Mouse (Mus musculus) heart, adult 2 months (tissue): ENCODE measurements around the gene Rassf2. TPM values are rescaled to one million over a fixed set of nuclear protein-coding genes. Genes with fewer than 3 reads are reported as not detected.

Source experiments
- DNase-seq, 2 experiments: peaks; one replicate each; pipeline ENCODE4 v3.0.0; 2021
- H3K27ac ChIP-seq: fragments of 200-600 bp; 2 replicates; pipeline ENCODE4 v1.8.1; 2022
- H3K27me3 ChIP-seq: fragments of 200-500 bp; 2 replicates; pipeline ENCODE4 v1.6.1; 2012; ENCODE audit warnings: mild to moderate bottlenecking, low read length, inconsistent platforms, mixed read lengths; ENCODE audit not compliant: control insufficient read depth, insufficient read depth
- H3K36me3 ChIP-seq: fragments of 200-500 bp; 2 replicates; pipeline ENCODE4 v1.6.1; 2012; ENCODE audit warnings: low read length, inconsistent platforms; ENCODE audit not compliant: control insufficient read depth, insufficient read depth
- H3K4me1 ChIP-seq: fragments of 200-500 bp; 2 replicates; pipeline ENCODE4 v1.6.1; 2011; ENCODE audit warnings: low read length; ENCODE audit not compliant: control insufficient read depth, insufficient read depth
- H3K4me3 ChIP-seq: fragments of 200-600 bp; 2 replicates; pipeline ENCODE4 v1.8.1; 2022
- H3K79me2 ChIP-seq: fragments of 200-500 bp; replicated peaks from 2 replicates; pipeline ENCODE4 v1.6.1; 2012; ENCODE audit warnings: mild to moderate bottlenecking, inconsistent platforms, low read length, moderate library complexity, mixed read lengths; ENCODE audit not compliant: control insufficient read depth, insufficient read depth
- H3K9ac ChIP-seq: fragments of 200-500 bp; 2 replicates; pipeline ENCODE4 v1.6.1; 2012; ENCODE audit warnings: low read depth, mild to moderate bottlenecking, control low read depth, inconsistent platforms, low read length, mixed read lengths
- CTCF ChIP-seq: fragments of 200-600 bp; IDR thresholded peaks from 2 replicates; pipeline ENCODE4 v1.8.1; 2022; ENCODE audit warnings: antibody characterized with exemption, mild to moderate bottlenecking, moderate library complexity
- EP300 ChIP-seq: fragments of 200-500 bp; IDR thresholded peaks from 2 replicates; pipeline ENCODE4 v1.6.1; 2011; ENCODE audit warnings: low read depth, low read length, control low read depth; ENCODE audit not compliant: insufficient read depth
- POLR2A ChIP-seq: fragments of 200-500 bp; IDR thresholded peaks from 2 replicates; pipeline ENCODE4 v1.6.1; 2011; ENCODE audit warnings: mild to moderate bottlenecking, low read depth, low read length, control low read depth; ENCODE audit not compliant: insufficient read depth
- WGBS: fragments of 180-500 bp; shearing (Covaris S2); methylation state at CpG from one replicate; pipeline ENCODE4 v1.1.7; 2018; 5-methylcytosine and 5-hydroxymethylcytosine counted together
- intact Hi-C: fragments of 180-260 bp; cut with DNase I; formaldehyde crosslinking; loops from one replicate; pipeline ENCODE4 v1.15.1; 2025
- polyA plus RNA-seq: library from polyadenylated mRNA; depleted of rRNA; stranded (reverse); fragments of >200 nt; gene quantifications from 2 replicates; pipeline ENCODE4 v1.2.3, GENCODE M21; 2012
- total RNA-seq, 2 experiments: library from RNA; stranded (reverse); gene quantifications; 2 replicates each; pipeline ENCODE4 v1.2.3; 2021

The Rassf2 gene
- total and polyA plus RNA-seq, 3 experiments = 6.0 to 11.5 (median 6.8) TPM

DNA sequence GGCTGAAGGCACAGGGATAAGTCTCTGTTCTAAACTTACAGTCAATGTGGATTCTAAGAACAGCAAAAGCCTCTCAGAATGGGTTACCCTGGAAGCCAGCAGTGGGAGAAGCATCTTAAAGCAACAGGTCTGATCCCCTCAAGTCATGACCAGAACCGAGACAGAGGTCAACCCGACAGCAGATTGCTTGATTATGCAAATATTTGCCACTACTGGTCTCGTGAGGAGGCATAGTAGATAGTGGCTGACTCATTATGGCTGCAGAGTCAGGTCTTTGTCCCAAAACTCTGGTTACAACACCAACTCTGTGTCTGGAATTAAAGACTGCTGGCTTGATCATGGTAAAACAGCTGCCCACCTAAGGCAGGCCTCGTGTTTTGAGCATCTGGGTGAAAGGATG lies 11.9 kb downstream of the Rassf2 start:
- no peak overlapping the region for H3K27ac ChIP-seq
- no peak overlapping the region for H3K4me3 ChIP-seq
- peaks cover 2% of the 10 kb centered on the region; the same call in 1 of the 2 replicates for H3K36me3 ChIP-seq
- H3K27me3 ChIP-seq = no peaks in the 10 kb centered on the region
- no peak overlapping the region for H3K9ac ChIP-seq
- intact Hi-C loops = no loop called here
- H3K4me1 ChIP-seq = peaks cover 6% of the 10 kb centered on the region
- WGBS = 59% methylated on average over 4 of the region's 4 CpGs
- no peak for DNase-seq
- TF ChIP-seq EP300 = no peak
- no peak for TF ChIP-seq POLR2A
- no peak for TF ChIP-seq CTCF
- no peaks in the 10 kb centered on the region for H3K79me2 ChIP-seq

DNA sequence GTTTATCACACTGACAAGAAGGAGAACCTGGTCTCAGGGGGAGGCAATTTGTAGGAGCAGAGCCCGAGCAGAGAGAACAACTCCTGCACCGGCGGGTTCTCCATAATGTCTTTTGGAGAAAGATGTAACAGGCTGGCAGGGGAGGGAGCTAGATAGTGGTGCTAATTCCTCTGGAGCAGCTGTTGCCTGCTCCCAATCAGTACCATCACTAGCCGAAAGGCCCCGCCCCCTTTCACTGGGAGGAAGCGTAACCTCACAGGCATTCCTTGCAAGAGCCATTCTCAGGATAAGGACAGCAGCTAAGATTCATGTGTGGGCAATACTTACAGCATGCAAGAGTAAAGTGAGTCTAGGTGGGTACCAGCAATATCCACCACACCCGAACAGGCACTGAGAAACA lies 12.4 kb downstream of the Rassf2 start:
- Histone ChIP-seq H3K4me1 (peaks cover 6% of the 10 kb centered on the region), H3K4me3 (no peak overlapping the region), H3K27ac (no peak overlapping the region), H3K27me3 (no peaks in the 10 kb centered on the region), H3K79me2 (no peaks in the 10 kb centered on the region), H3K36me3 (peaks cover 2% of the 10 kb centered on the region; the same call in 1 of the 2 replicates), H3K9ac (no peak overlapping the region)
- WGBS = 44% methylated on average over 7 of the region's 7 CpGs
- no peak for TF ChIP-seq POLR2A
- no peak for TF ChIP-seq CTCF
- TF ChIP-seq EP300 = no peak
- intact Hi-C loops = no loop called here
- peak in 1 of 2 experiments; percentile 70 for DNase-seq

DNA sequence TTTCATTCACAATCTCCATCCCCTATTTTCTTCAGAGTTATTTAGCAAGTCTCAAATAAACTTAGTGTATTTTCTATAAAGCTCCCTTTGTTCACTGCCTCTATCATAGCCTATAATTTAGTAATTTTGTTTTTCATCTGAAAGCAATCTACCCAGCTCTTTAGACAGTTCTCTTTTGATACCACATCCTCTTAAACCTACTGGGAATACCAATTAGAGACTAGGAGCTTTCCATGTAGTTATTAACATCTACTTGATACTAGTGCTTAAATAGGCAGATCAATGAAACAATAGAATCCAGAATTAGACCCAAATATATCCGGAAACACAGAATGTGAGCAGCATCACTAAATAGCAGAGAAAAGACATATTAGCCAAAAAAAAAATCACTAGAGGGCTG lies 14.0 kb downstream of the Rassf2 start:
- DNase-seq = no peak
- H3K4me3 ChIP-seq = no peak overlapping the region
- no peaks in the 10 kb centered on the region for H3K27me3 ChIP-seq
- peaks cover 2% of the 10 kb centered on the region for H3K4me1 ChIP-seq
- WGBS = 79% methylated on average over 1 of the region's 1 CpGs
- no peak overlapping the region for H3K27ac ChIP-seq
- H3K79me2 ChIP-seq = no peaks in the 10 kb centered on the region
- H3K9ac ChIP-seq = no peak overlapping the region
- intact Hi-C loops = no loop called here
- TF ChIP-seq POLR2A = no peak
- no peak for TF ChIP-seq EP300
- no peak for TF ChIP-seq CTCF
- H3K36me3 ChIP-seq = no peaks in the 10 kb centered on the region

DNA sequence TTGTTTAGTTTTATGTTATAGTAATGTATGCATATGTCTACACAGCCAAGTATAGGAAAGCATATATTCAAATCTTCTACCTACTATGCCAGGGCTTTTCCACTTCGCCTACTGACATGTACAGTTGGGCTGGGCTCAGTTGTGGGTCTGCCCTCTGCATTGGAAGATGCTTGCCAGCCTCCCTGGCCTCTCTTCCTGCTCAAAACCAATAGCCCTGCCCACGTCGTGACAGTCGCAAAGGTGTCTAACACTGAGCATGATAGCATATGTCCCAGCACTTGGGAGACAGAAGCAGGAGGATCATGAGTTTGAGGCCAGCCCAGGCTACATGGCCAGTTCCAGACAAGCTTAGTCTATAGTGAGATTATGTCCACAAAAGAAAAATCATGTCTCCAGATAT lies 16.9 kb downstream of the Rassf2 start:
- no peaks in the 10 kb centered on the region for H3K27me3 ChIP-seq
- no peaks in the 10 kb centered on the region; the same call in 1 of the 2 replicates for H3K4me1 ChIP-seq
- no peak overlapping the region for H3K27ac ChIP-seq
- intact Hi-C loops = no loop called here
- no peak for DNase-seq
- WGBS = 90% methylated on average over 4 of the region's 4 CpGs
- H3K9ac ChIP-seq = no peak overlapping the region
- H3K4me3 ChIP-seq = no peak overlapping the region
- TF ChIP-seq POLR2A (no peak), EP300 (no peak), CTCF (no peak)
- no peaks in the 10 kb centered on the region for H3K36me3 ChIP-seq
- H3K79me2 ChIP-seq = no peaks in the 10 kb centered on the region

DNA sequence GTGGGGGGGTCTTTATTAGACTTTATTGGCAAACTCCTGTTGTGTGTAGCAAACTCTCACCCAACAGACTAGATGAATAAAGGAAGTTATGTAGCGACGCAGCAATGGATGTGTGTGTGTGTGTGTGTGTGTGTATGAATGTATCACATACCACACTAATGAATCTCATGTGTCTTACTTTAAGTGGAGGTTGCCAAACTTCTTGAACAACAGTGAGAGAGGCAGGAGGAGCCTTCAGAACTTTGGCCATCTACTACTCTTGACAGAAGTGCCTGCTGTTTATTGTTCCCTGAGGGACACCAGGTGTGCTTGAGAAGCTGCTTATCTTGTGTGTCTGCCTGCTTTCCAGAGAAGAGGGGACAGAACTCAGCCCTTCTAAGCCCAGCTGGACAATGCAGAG lies 19.3 kb downstream of the Rassf2 start:
- 85% methylated on average over 2 of the region's 2 CpGs for WGBS
- Histone ChIP-seq H3K36me3 (no peaks in the 10 kb centered on the region), H3K9ac (no peak overlapping the region), H3K79me2 (no peaks in the 10 kb centered on the region), H3K4me3 (no peak overlapping the region), H3K27me3 (no peaks in the 10 kb centered on the region), H3K27ac (no peak overlapping the region), H3K4me1 (peaks cover 4% of the 10 kb centered on the region)
- TF ChIP-seq EP300 (no peak), CTCF (no peak), POLR2A (no peak)
- intact Hi-C loops = no loop called here
- DNase-seq = no peak

DNA sequence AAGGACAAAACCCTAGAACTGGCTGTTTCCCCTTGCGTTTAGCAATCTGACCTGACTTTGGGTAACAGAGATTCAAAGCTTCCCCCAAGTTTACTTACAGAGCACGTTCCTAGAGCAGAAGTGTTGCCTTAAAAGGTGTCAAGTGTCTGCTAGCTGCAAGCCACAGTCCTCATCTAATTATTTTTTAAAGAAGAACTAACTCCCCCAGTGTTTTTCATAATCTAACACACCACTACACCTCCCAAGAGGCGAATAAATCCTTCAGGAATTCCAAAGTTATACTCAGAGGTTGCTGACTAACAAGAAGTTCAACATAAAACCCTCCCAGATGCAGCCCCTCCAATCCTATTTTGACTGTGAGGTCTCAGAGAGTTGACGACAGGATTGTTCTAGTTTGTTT lies 21.9 kb downstream of the Rassf2 start:
- Histone ChIP-seq H3K9ac (no peak overlapping the region), H3K27ac (no peak overlapping the region), H3K36me3 (no peaks in the 10 kb centered on the region), H3K4me3 (no peak overlapping the region), H3K4me1 (peaks cover 8% of the 10 kb centered on the region), H3K27me3 (no peaks in the 10 kb centered on the region), H3K79me2 (no peaks in the 10 kb centered on the region)
- WGBS = 80% methylated on average over 4 of the region's 4 CpGs
- DNase-seq = no peak
- intact Hi-C loops = no loop called here
- TF ChIP-seq CTCF (no peak), EP300 (no peak), POLR2A (no peak)

DNA sequence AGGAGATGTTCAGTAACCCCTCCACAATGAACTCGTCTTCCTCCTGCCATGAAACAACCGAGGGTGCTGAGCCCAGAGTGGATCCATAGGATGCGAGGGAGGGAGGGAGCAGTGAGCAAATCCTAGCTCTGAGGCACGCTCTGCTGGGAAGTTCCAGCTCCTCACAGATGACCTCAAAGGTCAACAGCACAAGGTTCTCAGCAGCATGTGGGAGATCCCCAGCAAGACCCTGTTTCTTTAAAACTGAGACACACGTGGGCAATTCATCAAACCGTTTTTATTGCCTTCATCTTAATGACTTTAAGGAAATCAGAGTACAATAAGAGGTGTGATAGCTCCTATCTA lies 22.6 kb downstream of the Rassf2 start:
- 55% methylated on average over 6 of the region's 6 CpGs for WGBS
- no peaks in the 10 kb centered on the region for H3K79me2 ChIP-seq
- no peak for TF ChIP-seq POLR2A
- TF ChIP-seq EP300 = no peak
- no peak for TF ChIP-seq CTCF
- no peaks in the 10 kb centered on the region for H3K36me3 ChIP-seq
- no peaks in the 10 kb centered on the region for H3K27me3 ChIP-seq
- H3K9ac ChIP-seq = no peak overlapping the region
- intact Hi-C loops = no loop called here
- DNase-seq = no peak
- no peak overlapping the region for H3K4me3 ChIP-seq
- peaks cover 8% of the 10 kb centered on the region for H3K4me1 ChIP-seq
- no peak overlapping the region for H3K27ac ChIP-seq
